In genomic region chr5:89897495-89897894, GRCm38 (mm10) we compare ENCODE assay signal across 8 mouse cellular contexts. TPM values are rescaled to one million over a fixed set of nuclear protein-coding genes. Genes with fewer than 3 reads are reported as not detected.
DNase-seq lines count a peak whose midpoint lies in the region; ATAC-seq lines count a peak whose summit lies in the region.

No protein-coding gene starts in this region.

- no peak overlapping the region for H3K9ac ChIP-seq in embryonic facial prominence, embryonic 14.5 days (ENCODE audit: low read depth, low read length)
- H3K9ac ChIP-seq in neural tube, embryonic 12.5 days = no peak overlapping the region
- H3K9ac ChIP-seq in forebrain, embryonic 13.5 days = no peak overlapping the region

- no peak overlapping the region for H3K4me3 ChIP-seq in embryonic facial prominence, embryonic 14.5 days (ENCODE audit: low read depth, low read length)
- H3K4me3 ChIP-seq in embryonic facial prominence, embryonic 10.5 days = no peak overlapping the region
- H3K4me3 ChIP-seq in neural tube, embryonic 12.5 days = no peak overlapping the region
- H3K4me3 ChIP-seq in forebrain, embryonic 13.5 days = no peak overlapping the region

- no peak overlapping the region for H3K27ac ChIP-seq in embryonic facial prominence, embryonic 14.5 days (replicated peaks; ENCODE audit: low read depth, low read length)
- H3K27ac ChIP-seq in embryonic facial prominence, embryonic 10.5 days (replicated peaks) = no peak overlapping the region
- H3K27ac ChIP-seq in neural tube, embryonic 12.5 days = no peak overlapping the region
- no peak overlapping the region for H3K27ac ChIP-seq in forebrain, embryonic 13.5 days

- 45% methylated on average over 9 of the region's 9 CpGs for WGBS in embryonic facial prominence, embryonic 14.5 days
- WGBS in embryonic facial prominence, embryonic 10.5 days = 84% methylated on average over 9 of the region's 9 CpGs
- WGBS in neural tube, embryonic 12.5 days = 79% methylated on average over 9 of the region's 9 CpGs
- WGBS in forebrain, embryonic 13.5 days = 51% methylated on average over 9 of the region's 9 CpGs

- no peak overlapping the region for H3K4me2 ChIP-seq in embryonic facial prominence, embryonic 14.5 days (ENCODE audit: low read depth, low read length)
- H3K4me2 ChIP-seq in neural tube, embryonic 12.5 days (replicated peaks) = no peak overlapping the region
- H3K4me2 ChIP-seq in forebrain, embryonic 13.5 days = no peak overlapping the region

- peak; percentile 87 for DNase-seq in embryonic facial prominence, embryonic 14.5 days (ENCODE audit: low spot score)
- DNase-seq in embryonic facial prominence, embryonic 10.5 days (ENCODE audit: low spot score) = no peak
- DNase-seq in neural tube, embryonic 10.5 days (ENCODE audit: extremely low spot score, low spot score) = no peak
- DNase-seq in spleen, postnatal 14 days (ENCODE audit: low spot score in 2 of 2) = no peak

- H3K4me1 ChIP-seq in embryonic facial prominence, embryonic 14.5 days (ENCODE audit: control insufficient read depth, insufficient read depth, low read length) = 0 out of 2 replicates have a peak, but pooled peaks cover 7% of the 10 kb centered on the region
- no peaks in the 10 kb centered on the region for H3K4me1 ChIP-seq in embryonic facial prominence, embryonic 10.5 days
- H3K4me1 ChIP-seq in neural tube, embryonic 12.5 days = no peaks in the 10 kb centered on the region
- H3K4me1 ChIP-seq in forebrain, embryonic 13.5 days = peaks cover 5% of the 10 kb centered on the region

- H3K27me3 ChIP-seq in embryonic facial prominence, embryonic 14.5 days (replicated peaks; ENCODE audit: control insufficient read depth, insufficient read depth, low read length) = no peaks in the 10 kb centered on the region
- no peaks in the 10 kb centered on the region for H3K27me3 ChIP-seq in embryonic facial prominence, embryonic 10.5 days (replicated peaks; ENCODE audit: low read depth, poor library complexity, severe bottlenecking)
- H3K27me3 ChIP-seq in neural tube, embryonic 12.5 days (replicated peaks) = no peaks in the 10 kb centered on the region
- H3K27me3 ChIP-seq in forebrain, embryonic 13.5 days = no peaks in the 10 kb centered on the region

- no peaks in the 10 kb centered on the region for H3K36me3 ChIP-seq in embryonic facial prominence, embryonic 14.5 days (ENCODE audit: control insufficient read depth, insufficient read depth, low read length)
- no peaks in the 10 kb centered on the region for H3K36me3 ChIP-seq in embryonic facial prominence, embryonic 10.5 days (replicated peaks)
- no peaks in the 10 kb centered on the region for H3K36me3 ChIP-seq in neural tube, embryonic 12.5 days
- H3K36me3 ChIP-seq in forebrain, embryonic 13.5 days (ENCODE audit: poor library complexity, severe bottlenecking) = no peaks in the 10 kb centered on the region

- ATAC-seq in embryonic facial prominence, embryonic 14.5 days (ENCODE audit: low read depth) = peak; percentile 67
- 0 out of 2 replicates have a peak, but pooled peaks have one; percentile 21 for ATAC-seq in neural tube, embryonic 12.5 days (ENCODE audit: low FRiP score, low read depth)
- peak; percentile 85 for ATAC-seq in forebrain, embryonic 13.5 days
- ATAC-seq in hematopoietic stem cell, adult 5-6 weeks (replicated peaks in 1 of 2; ENCODE audit: insufficient read depth in 1 of 2, low FRiP score in 2 of 2, low TSS enrichment in 1 of 2, low read depth in 1 of 2, poor library complexity in 2 of 2, severe bottlenecking in 2 of 2) = peak; percentile 91 to 93
- peak; percentile 93 for ATAC-seq in megakaryocyte progenitor cell, adult 5-6 weeks (replicated peaks; ENCODE audit: poor library complexity)

- no peaks in the 10 kb centered on the region for H3K9me3 ChIP-seq in embryonic facial prominence, embryonic 14.5 days (ENCODE audit: control insufficient read depth, low read length)
- no peaks in the 10 kb centered on the region for H3K9me3 ChIP-seq in embryonic facial prominence, embryonic 10.5 days
- no peaks in the 10 kb centered on the region for H3K9me3 ChIP-seq in neural tube, embryonic 12.5 days
- no peaks in the 10 kb centered on the region for H3K9me3 ChIP-seq in forebrain, embryonic 13.5 days (replicated peaks)

RNA-seq across cellular contexts. Expression of gene Adamts3, which starts 14.4 kb away (rescaled TPM):
- 5.6 and 6.5 TPM in 2 replicates for polyA plus RNA-seq in embryonic facial prominence, embryonic 14.5 days (2014; fragmentation: Nextera tagmentation; extraction: Ambion mirVana)
- 3.4 and 4.0 TPM in 2 replicates for polyA plus RNA-seq in embryonic facial prominence, embryonic 10.5 days (2016; fragmentation: Nextera tagmentation; extraction: Ambion mirVana)
- polyA plus RNA-seq in neural tube, embryonic 12.5 days (2016; fragmentation: Nextera tagmentation; extraction: Ambion mirVana) = 3.9 and 5.6 TPM in 2 replicates
- polyA plus RNA-seq in forebrain, embryonic 13.5 days (2015; fragmentation: Nextera tagmentation; extraction: Ambion mirVana) = 6.1 and 6.8 TPM in 2 replicates
- total RNA-seq in hematopoietic stem cell, adult 5-6 weeks (2017) = 6.4 and 8.7 TPM in 2 replicates
- total RNA-seq in megakaryocyte progenitor cell, adult 5-6 weeks (2015) = 5.8 and 10.3 TPM in 2 replicates
- 3.9 and 6.9 TPM in 2 replicates for total RNA-seq in megakaryocyte progenitor cell, adult 5-6 weeks (2017)

Comparison
In these comparisons a context has a peak if more than half of its experiments do, and no peak if none do; other contexts are left out.
1. ATAC-seq: peak in every context shown above with its lines; median percentile 93 in megakaryocyte progenitor cell, adult 5-6 weeks; 92 in hematopoietic stem cell, adult 5-6 weeks; 85 in forebrain, embryonic 13.5 days; 67 in embryonic facial prominence, embryonic 14.5 days; 21 in neural tube, embryonic 12.5 days.